Mouse (Mus musculus): Measurements from ENCODE around the gene Paip2b. TPM values are rescaled to one million over a fixed set of nuclear protein-coding genes. Genes with fewer than 3 reads are reported as not detected.
A peak's percentile ranks its signal among the peaks of the same experiment; 100 is the strongest.
"Not testable (repeated sequence)": the region's sequence is repeated elsewhere in the genome, so short reads cannot be mapped to it uniquely, and the experiment has no call there.

Gene Paip2b
- polyA plus RNA-seq, 1 experiment from 2014 or later = 20.8 TPM

GRCm38 (mm10) chr6:83795492-83795900 is 36.0 kb downstream of the Paip2b start:
- H3K27me3 ChIP-seq = no peaks in the 10 kb centered on the region
- peak overlapping the region; percentile 94 for H3K27ac ChIP-seq
- peak overlapping the region; percentile 71 for H3K4me2 ChIP-seq
- no peaks in the 10 kb centered on the region for H3K9me3 ChIP-seq
- 10% methylated on average over 13 of the region's 13 CpGs for WGBS
- peaks cover 6% of the 10 kb centered on the region for H3K4me1 ChIP-seq
- H3K4me3 ChIP-seq = peak overlapping the region; percentile 55
- peaks cover 18% of the 10 kb centered on the region for H3K36me3 ChIP-seq
- H3K9ac ChIP-seq = peak overlapping the region; percentile 78
- ATAC-seq (ENCODE audit: insufficient number of reproducible peaks, insufficient read depth, low FRiP score, low TSS enrichment, low read depth) = 0 out of 2 replicates have a peak, but pooled peaks have one; percentile 1

GRCm38 (mm10) chr6:83794760-83795296 is 36.7 kb downstream of the Paip2b start, which contains the start of gene Nagk:
Nagk (plus strand) TSS chr6:83794982.
- H3K9me3 ChIP-seq = no peaks in the 10 kb centered on the region
- H3K4me3 ChIP-seq = peak within 1 kb of the TSS; percentile 55
- under 1% methylated on average over 43 of the region's 43 CpGs for WGBS
- H3K36me3 ChIP-seq = peaks cover 12% of the 10 kb centered on the region; the same call in 1 of the 2 replicates
- H3K9ac ChIP-seq = peak within 1 kb of the TSS; percentile 78
- H3K4me1 ChIP-seq = peaks cover 6% of the 10 kb centered on the region
- peak; percentile 95 for ATAC-seq (ENCODE audit: insufficient number of reproducible peaks, insufficient read depth, low FRiP score, low TSS enrichment, low read depth)
- H3K27ac ChIP-seq = peak within 1 kb of the TSS; percentile 94
- H3K27me3 ChIP-seq = no peaks in the 10 kb centered on the region
- peak within 1 kb of the TSS; percentile 71 for H3K4me2 ChIP-seq

DNA sequence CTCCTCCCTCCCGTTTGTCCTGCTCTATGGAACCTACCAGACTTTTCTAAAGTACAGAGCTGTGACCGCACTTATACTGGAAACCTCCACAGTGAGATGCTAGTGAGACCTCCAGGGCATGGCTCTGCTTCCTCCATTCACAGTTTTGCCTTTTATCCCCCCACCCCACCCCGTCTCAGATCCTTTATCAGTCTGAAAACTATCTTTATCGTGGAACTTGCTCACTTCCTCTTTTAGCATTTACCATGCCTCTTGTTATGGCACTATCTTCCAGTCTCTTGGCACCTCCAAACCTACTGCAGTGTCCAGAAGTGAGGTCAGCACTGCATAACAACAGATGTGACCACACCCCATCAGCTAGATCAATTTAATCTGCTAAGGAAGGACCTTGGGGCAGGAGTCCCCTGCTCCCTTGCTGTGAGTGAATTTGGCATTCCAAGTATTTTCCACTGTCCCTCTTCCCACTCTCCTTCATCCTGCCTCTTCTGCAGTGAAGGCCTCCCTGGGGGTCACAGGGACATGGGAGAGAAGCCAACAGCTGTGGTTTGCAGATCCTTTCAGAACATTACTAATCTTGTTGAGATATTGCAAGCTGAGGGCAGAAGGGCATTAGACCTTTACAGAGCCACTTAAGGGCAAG is 40.2 kb downstream of the Paip2b start:
- WGBS = 65% methylated on average over 4 of the region's 4 CpGs
- Histone ChIP-seq H3K4me1 (peaks cover 6% of the 10 kb centered on the region), H3K27ac (no peak overlapping the region), H3K27me3 (no peaks in the 10 kb centered on the region; the same call in 1 of the 2 replicates), H3K4me3 (no peak overlapping the region), H3K9ac (no peak overlapping the region), H3K9me3 (no peaks in the 10 kb centered on the region), H3K36me3 (no peaks in the 10 kb centered on the region), H3K4me2 (no peak overlapping the region)
- no peak for ATAC-seq (ENCODE audit: insufficient number of reproducible peaks, insufficient read depth, low FRiP score, low TSS enrichment, low read depth)

DNA sequence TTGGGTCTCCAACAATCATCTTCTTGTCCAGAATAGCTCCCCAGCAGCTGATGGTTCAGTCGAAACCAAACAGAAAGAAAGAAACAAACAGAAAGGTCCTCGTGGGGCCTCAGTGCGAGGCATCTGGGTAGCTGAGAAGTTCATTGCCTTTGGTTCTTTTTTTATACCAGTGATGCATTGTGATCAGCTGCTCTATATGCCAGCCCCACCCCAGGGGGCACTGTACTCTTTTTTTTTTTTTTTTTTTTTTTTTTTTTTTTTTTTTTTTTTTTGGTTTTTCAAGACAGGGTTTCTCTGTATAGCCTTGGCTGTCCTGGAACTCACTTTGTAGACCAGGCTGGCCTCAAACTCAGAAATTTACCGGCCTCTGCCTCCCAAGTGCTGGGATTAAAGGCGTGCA is 41.0 kb downstream of the Paip2b start:
- not testable (repeated sequence) for H3K9me3 ChIP-seq; ATAC-seq (ENCODE audit: insufficient number of reproducible peaks, insufficient read depth, low FRiP score, low TSS enrichment, low read depth); H3K9ac ChIP-seq; H3K4me1 ChIP-seq; H3K4me2 ChIP-seq; H3K36me3 ChIP-seq; H3K27me3 ChIP-seq; H3K4me3 ChIP-seq; H3K27ac ChIP-seq
- WGBS = 86% methylated on average over 5 of the region's 5 CpGs

DNA sequence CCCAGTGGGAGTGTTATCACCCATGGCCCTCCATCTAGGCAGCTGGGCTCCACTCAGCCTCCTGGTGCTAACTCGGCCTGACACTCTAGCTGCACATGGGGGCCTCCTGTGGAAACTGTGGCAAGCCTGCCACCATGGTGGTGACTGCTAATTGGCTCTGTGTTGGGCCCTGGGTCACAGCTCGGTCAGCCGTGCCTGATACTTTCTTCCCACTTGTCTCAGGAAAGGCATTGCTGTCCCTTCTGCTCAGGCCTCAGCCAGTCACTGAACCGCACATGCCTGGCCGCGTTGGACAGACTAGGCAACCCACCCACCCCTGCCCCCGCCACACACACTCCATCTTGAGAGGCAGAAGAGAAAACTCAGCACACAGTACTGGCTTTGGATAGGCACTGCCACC is 43.0 kb downstream of the Paip2b start:
- Histone ChIP-seq H3K4me1 (no peaks in the 10 kb centered on the region), H3K27me3 (no peaks in the 10 kb centered on the region; the same call in 1 of the 2 replicates), H3K9ac (no peak overlapping the region), H3K27ac (no peak overlapping the region), H3K36me3 (no peaks in the 10 kb centered on the region), H3K4me3 (no peak overlapping the region), H3K4me2 (no peak overlapping the region), H3K9me3 (no peaks in the 10 kb centered on the region)
- WGBS = 71% methylated on average over 7 of the region's 7 CpGs
- ATAC-seq (ENCODE audit: insufficient number of reproducible peaks, insufficient read depth, low FRiP score, low TSS enrichment, low read depth) = no peak

- no peak overlapping the region for H3K27ac ChIP-seq
- H3K4me3 ChIP-seq = no peak overlapping the region
- no peaks in the 10 kb centered on the region for H3K36me3 ChIP-seq
- H3K9me3 ChIP-seq = no peaks in the 10 kb centered on the region
- H3K27me3 ChIP-seq = peaks cover 4% of the 10 kb centered on the region; the same call in 1 of the 2 replicates
- no peak overlapping the region for H3K4me2 ChIP-seq
- no peaks in the 10 kb centered on the region for H3K4me1 ChIP-seq
- H3K9ac ChIP-seq = no peak overlapping the region
- 76% methylated on average over 3 of the region's 3 CpGs for WGBS
- ATAC-seq (ENCODE audit: insufficient number of reproducible peaks, insufficient read depth, low FRiP score, low TSS enrichment, low read depth) = no peak
Measured at GRCm38 (mm10) chr6:83786426-83786825, 45.1 kb downstream of the Paip2b start.

DNA sequence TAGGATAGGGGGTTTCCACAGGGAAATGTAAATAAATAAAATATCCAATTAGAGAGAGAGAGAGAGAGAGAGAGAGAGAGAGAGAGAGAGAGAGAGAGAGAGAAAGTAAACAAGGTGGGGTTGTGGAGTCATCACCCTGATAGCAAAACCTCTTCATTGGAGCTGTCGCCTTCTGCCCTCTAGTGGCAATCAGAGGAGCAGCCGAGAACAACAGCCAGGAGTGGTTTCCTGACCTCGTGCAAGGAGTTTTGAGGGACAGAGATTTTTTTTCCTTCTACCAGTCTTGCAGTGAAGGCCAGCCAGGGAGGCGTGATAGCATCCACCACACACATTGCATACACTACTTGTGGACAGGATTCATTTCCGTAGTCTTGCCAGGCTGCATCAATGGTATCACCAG is 52.5 kb downstream of the Paip2b start:
- no peak overlapping the region for H3K9ac ChIP-seq
- WGBS = 9% methylated on average over 5 of the region's 5 CpGs
- 0 out of 2 replicates have a peak, but pooled peaks cover 4% of the 10 kb centered on the region for H3K27me3 ChIP-seq
- no peaks in the 10 kb centered on the region for H3K36me3 ChIP-seq
- no peaks in the 10 kb centered on the region for H3K9me3 ChIP-seq
- H3K4me1 ChIP-seq = peaks cover 14% of the 10 kb centered on the region
- no peak overlapping the region for H3K4me3 ChIP-seq
- no peak overlapping the region for H3K27ac ChIP-seq
- H3K4me2 ChIP-seq = no peak overlapping the region
- no peak for ATAC-seq (ENCODE audit: insufficient number of reproducible peaks, insufficient read depth, low FRiP score, low TSS enrichment, low read depth)

GRCm38 (mm10) chr6:83778306-83778705 is 53.2 kb downstream of the Paip2b start:
- WGBS = 83% methylated on average over 7 of the region's 7 CpGs
- peaks cover 4% of the 10 kb centered on the region for H3K36me3 ChIP-seq
- H3K4me3 ChIP-seq = no peak overlapping the region
- H3K4me2 ChIP-seq = no peak overlapping the region
- H3K9ac ChIP-seq = no peak overlapping the region
- peaks cover 21% of the 10 kb centered on the region for H3K4me1 ChIP-seq
- H3K27ac ChIP-seq = no peak overlapping the region
- no peaks in the 10 kb centered on the region for H3K9me3 ChIP-seq
- no peak for ATAC-seq (ENCODE audit: insufficient number of reproducible peaks, insufficient read depth, low FRiP score, low TSS enrichment, low read depth)
- H3K27me3 ChIP-seq = 0 out of 2 replicates have a peak, but pooled peaks cover 4% of the 10 kb centered on the region

DNA sequence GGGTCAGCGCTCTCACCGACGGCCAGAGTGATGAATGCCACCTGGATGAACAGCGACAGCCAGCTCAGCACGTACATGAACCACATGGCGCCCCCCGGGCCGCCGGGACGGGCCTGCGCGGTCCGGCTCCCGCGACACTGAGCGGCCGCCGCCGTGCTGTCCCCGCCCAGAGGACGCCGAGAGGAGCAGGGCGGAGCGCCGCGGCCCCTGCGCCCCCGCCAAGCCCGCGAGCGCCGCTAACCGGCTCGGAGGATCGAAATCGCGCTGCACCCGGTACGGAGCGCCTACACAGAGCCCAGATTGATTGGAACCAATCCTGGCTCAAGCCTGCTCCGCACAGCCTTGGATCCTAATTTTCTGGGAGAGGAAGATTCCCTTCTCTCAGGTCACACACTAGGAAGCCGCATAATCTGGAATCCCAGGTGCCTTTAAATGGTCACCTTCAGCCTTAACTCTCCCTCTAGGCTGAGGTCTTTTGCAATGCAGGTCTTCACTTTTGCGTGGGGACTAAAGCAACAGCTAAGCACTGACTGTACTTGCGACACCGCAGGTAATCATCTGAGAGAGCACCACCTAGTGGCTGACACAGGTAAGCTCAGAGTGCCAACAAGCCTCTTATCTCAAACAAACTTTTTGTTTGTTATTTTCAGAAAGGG is 55.8 kb downstream of the Paip2b start, which contains the start of gene Tex261:
Tex261 (minus strand) TSS at position 176 of the 656 bp plus-strand sequence.
- Histone ChIP-seq H3K9me3 (no peaks in the 10 kb centered on the region), H3K4me3 (peak within 1 kb of the TSS; percentile 95), H3K27ac (peak within 1 kb of the TSS; percentile 83), H3K4me1 (peaks cover 22% of the 10 kb centered on the region), H3K27me3 (no peaks in the 10 kb centered on the region), H3K9ac (peak within 1 kb of the TSS; percentile 97), H3K4me2 (peak within 1 kb of the TSS; percentile 79), H3K36me3 (peaks cover 30% of the 10 kb centered on the region)
- peak; percentile 90 for ATAC-seq (ENCODE audit: insufficient number of reproducible peaks, insufficient read depth, low FRiP score, low TSS enrichment, low read depth)
- under 1% methylated on average over 44 of the region's 45 CpGs for WGBS

DNA sequence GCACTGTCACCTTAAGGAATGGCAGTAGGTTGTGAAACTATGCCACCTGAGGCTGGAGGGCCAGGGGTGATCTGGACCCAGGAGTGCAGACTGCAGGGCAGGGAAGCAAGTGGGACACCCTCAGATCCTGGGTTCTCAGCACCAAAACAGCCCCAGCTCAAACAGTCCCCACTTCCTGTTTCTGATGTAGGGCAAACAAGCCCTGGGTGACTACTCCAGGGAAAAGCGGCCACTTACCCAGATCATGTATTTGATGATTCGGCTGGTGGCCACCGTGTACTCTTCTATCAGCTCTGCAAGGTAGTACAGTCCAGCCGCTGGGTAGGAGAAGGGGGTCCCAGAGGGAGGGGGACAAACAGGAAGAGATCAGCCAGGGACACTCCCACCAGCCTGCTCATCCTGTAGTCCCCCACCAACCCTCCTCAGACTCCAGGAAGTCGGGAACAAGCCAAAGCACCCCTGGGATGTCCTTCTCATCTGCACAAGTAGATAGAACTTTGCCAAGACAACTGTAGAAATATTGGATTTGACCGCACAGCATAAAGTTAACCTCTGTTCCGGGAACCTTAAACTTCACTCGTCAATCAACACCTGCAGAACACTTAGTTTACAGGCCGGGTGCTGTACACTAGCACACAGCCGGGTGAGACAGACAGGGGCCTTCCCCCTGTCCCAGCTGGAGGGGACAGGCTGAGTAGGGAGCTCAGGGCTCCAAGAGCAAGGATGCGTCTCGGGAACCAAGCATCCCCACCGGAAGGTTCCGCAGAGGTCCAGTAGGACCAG is 56.6 kb downstream of the Paip2b start:
- peak overlapping the region; percentile 97 for H3K9ac ChIP-seq
- H3K27ac ChIP-seq = peak overlapping the region; percentile 83
- H3K4me3 ChIP-seq = peak overlapping the region; percentile 95
- H3K4me2 ChIP-seq = peak overlapping the region; percentile 79
- peaks cover 36% of the 10 kb centered on the region for H3K36me3 ChIP-seq
- peaks cover 22% of the 10 kb centered on the region for H3K4me1 ChIP-seq
- 2% methylated on average over 14 of the region's 14 CpGs for WGBS
- no peak for ATAC-seq (ENCODE audit: insufficient number of reproducible peaks, insufficient read depth, low FRiP score, low TSS enrichment, low read depth)
- H3K27me3 ChIP-seq = no peaks in the 10 kb centered on the region
- H3K9me3 ChIP-seq = no peaks in the 10 kb centered on the region

GRCm38 (mm10) chr6:83774126-83774525 is 57.4 kb downstream of the Paip2b start:
- Histone ChIP-seq H3K9me3 (no peaks in the 10 kb centered on the region), H3K27me3 (no peaks in the 10 kb centered on the region), H3K27ac (no peak overlapping the region), H3K4me2 (peak overlapping the region; percentile 79), H3K9ac (peak overlapping the region; percentile 97), H3K4me1 (peaks cover 22% of the 10 kb centered on the region), H3K4me3 (peak overlapping the region; percentile 95), H3K36me3 (peaks cover 45% of the 10 kb centered on the region)
- ATAC-seq (ENCODE audit: insufficient number of reproducible peaks, insufficient read depth, low FRiP score, low TSS enrichment, low read depth) = no peak
- WGBS = 56% methylated on average over 9 of the region's 9 CpGs

All from embryonic facial prominence, embryonic 13.5 days (tissue).